Mouse (Mus musculus) granulocyte monocyte progenitor cell, adult 5-6 weeks (primary cell): ENCODE measurements around the gene Sag. TPM values are rescaled to one million over a fixed set of nuclear protein-coding genes. Genes with fewer than 3 reads are reported as not detected.

Experiments
- ATAC-seq: replicated peaks from 2 replicates; pipeline ENCODE4 v1.8.0; 2016; ENCODE audit warnings: mild to moderate bottlenecking, moderate TSS enrichment, inconsistent platforms; ENCODE audit not compliant: poor library complexity, severe bottlenecking
- total RNA-seq, 2 experiments: library from RNA; stranded (forward) in 1 of 2; stranded (reverse) in 1 of 2; fragments of 200-712, 200-1000 nt in 1 of 2; fragments of >200 nt in 1 of 2; fragmentation: Nextera tagmentation in 1 of 2; gene quantifications; 2 replicates each; pipeline ENCODE4 v1.2.3; 2014 to 2017

Gene Sag
- total RNA-seq (2014; fragmentation: Nextera tagmentation): 1.6 and 2.8 TPM in 2 replicates
- 0.39 and 0.57 TPM in 2 replicates for total RNA-seq (2017)

DNA sequence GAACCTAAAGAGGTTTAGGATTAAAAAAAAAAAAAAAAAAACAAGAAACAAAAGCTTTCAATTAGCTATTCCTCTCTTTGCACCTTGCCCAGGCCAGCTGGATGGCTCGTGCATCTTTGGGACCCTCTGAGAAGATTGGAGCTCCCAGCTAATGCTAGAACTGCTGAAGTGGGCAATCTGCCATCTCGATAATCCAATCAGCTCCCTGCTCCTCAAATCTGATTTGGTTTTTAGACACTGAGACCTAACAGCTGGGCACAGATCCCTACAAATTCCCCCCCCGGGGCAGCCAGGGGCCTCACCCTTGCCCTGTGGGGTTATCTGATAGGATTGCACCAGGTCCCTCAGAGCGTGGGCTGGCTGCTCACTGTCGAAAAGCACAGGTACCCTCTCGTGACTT lies at the start of gene Sag:
Gene Sag (plus strand): TSS at position 105 of the 400 bp plus-strand sequence.
- ATAC-seq: no peak

DNA sequence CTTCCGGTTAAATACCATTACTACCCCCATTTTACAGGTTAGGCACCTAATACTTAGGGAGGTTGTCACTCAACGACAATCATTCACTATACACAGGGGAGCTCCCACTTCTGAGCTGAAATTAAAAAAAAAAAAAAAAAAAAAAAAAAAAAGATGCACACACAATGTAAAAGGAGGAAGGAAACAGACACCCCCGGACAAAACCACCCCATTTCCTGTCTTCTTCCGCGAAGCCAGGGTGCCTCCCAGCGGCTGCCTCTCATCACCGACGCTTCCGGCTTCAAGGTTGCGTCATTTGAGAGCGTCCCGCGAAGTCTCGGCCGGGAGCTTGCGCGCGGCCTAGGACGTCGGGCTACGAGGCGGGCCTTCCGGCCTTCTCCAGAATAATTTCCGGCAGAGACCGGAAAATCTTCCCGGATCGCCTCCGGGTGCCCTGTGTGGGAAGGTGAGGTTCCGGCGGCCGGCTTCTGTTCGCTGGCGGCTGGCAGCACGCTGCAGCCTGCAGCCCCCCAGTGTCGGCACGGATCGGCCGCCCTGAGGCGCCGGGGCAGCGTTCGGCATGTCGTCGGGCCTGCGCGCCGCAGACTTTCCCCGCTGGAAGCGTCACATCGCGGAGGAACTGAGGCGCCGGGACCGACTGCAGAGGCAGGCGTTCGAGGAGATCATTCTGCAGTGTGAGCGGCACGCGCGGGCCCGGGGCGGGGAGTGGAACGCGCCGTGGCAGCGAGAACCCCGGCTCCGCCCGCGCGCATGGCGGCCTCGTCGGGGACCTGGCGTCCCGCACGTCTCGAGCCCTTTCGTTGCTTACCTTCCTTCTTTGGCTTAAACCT lies 47.6 kb upstream of the Sag start, which contains the start of gene Atg16l1:
Gene Atg16l1 (plus strand): TSS at position 230 of the 830 bp plus-strand sequence.
- ATAC-seq: peak; percentile 95

DNA sequence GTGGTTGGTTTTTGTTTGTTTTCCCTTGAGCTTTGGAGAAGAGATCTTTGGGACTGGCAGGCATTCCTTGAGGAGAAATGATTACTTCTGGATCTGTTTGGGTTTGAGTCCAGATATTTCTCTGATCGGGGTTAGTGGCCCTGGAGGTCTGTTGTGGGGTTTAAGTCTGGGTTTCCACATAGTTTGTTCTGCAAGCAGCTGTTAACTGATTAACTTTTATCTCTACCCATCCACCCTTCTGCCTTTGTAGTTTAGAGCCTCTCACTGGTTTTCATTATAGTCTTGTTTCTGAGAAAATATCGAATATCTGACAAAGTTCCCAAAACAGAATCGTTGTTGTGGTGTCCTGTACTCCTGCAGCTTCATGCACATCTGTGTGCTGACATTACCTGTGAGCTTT lies 39.7 kb upstream of the Sag start:
- no peak for ATAC-seq

DNA sequence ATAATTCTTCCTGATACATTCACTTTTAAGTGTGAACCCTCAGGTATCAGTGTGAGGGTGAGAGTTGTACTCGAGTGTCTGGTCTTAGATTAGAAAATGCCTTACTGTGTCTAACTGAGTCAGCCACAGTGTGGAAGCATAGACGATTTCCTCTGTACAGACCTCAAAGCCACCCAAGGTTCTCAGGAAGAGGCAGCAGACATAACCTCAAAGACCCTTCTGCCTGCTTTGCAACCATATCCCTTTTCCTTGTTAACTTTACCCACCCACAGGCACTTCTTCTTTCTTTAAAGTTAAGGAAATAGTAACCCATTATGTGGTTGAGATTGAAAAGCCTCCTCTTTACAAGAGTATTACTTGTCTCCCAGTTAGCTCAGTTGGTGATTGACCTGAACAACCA lies 37.7 kb upstream of the Sag start:
- peak; percentile 65 for ATAC-seq

DNA sequence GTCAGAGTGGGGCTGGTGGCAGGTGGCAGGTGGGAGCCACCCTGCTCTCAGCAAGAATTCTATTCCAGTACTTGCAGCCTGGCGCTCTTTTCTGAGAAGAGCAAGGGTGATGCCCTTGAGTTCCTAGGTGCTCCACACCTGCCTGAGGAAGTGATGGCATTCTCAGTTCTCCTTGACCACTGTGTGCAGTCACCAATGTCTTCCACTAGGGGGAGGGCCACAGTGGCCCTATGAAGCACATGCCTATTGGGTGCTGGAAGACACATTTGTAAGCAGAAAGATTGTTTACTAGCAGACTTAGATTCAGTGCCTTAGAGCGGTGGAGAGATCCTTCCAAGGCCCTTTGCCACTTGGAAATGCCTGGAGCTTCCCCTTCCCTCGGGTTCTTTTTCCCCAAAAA lies 37.2 kb upstream of the Sag start:
- ATAC-seq: peak; percentile 86

DNA sequence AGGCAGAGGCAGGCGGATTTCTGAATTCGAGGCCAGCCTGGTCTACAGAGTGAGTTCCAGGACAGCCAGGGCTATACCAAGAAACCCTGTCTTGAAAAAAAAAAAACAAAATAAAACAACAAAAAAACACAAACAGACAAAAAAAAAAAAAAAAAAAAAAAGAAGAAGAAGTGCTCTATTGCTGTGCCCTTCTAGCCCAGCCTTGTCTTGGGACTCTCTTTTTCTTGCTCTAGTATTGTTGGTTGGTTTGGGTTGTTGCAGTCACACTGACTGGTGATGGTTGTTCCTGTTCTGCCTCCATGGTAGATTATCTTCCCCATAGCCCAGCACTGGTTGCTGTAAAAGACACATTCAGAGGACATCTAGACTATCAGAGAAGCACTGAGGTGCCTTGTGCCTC lies 34.2 kb upstream of the Sag start:
- ATAC-seq: no peak

DNA sequence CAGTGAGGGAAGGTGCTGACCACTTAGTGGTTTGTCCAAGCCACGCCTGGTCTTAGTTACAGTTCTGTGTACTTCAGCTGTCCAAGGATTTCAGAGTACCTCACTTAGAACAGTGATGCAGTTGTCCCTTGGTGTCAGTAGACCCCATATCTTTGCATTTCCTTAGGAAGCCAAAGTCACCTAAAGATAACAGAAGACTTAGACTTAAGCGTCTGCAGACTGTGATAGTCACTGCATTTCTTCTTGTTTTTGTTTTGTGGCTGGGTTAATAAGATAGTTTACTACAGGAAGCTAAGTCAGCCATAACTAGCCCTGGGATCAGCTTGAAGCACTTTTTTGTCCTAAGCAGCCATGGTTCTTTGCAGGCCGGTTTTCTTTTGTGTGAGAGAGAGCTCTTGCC lies 33.0 kb upstream of the Sag start:
- no peak for ATAC-seq

DNA sequence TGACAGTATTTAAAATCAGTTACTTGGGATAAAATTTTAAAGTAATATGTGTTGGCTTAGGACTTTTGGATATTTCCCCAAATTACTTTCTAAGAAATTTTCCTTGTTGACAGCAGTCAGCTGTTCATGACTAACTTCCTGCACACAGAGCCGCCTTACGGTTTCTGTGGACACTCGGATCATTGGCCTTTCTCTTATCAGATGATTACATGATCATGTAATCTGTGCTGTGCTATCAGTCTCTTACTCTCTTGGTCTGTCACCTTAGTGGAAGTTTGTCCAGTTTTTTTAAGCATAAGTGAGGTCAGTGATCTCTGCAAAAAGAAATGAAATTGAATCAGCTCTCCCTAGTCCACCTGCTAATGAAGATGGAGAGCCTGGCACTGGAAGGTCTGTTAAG lies 31.8 kb upstream of the Sag start:
- ATAC-seq: no peak

DNA sequence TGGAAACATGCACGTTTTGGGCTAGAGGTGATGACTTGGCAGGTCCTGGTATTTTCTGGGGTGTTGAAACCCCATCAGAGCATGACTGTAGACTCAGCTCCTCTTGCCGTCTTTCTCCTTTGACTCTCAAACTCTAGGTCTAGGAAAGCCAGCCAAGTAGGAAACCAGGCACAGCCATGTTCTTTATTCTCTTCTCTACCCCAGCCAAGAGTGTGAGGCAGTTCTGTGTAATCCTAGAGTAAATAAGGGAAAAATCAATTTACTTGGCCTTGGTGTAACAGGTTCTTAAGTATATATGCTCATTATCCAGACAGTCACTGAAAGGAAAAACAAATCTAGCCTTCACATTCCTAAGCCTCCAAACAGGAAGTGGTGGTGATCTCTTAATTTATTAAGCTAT lies 30.1 kb upstream of the Sag start:
- ATAC-seq: no peak

DNA sequence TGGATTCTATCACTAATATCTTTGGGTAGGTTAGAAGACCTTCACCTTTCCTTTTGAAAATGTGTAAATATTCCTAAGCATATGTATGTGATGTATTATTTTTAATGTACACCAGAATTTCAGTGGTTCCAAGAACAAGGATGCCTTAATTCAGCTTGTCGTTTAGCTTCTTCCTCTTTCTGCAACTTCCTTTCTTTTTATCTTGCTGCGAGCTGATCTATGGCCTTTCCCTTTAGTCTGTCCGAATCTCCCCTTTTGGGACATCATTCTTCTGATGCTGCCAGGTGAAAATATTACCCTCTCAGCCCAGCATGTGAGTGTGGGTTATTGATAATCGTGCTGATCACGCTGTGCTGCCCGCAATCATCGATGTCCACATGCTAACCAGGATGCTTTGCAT lies 28.6 kb upstream of the Sag start:
- no peak for ATAC-seq

DNA sequence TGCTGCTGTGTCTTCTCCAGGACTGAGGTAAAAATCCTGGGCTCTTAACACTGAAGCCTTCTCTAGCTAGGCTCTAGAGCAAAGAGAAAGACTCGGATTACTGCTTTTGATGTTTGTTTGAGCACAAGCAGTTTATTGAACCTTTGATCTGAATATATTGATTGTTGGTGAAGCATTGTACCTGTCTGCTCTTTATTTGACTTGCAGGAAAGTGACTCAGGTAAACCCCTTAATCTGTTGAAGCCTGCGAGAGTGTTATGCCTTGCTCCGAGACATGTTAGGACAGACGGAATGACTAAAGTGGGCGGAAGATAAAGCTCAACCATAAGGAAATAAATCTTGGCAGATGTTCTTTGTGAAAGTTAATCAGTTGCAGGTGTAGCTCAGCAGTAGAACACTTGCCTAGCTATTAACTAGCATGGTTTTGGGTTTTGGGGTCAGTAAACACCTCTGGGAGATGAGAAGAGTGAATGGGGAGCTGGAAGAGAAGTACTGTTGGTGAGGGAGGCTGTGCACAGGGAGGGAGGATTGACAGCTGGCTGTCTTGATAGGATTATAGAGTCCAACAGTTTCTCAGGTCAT lies 24.2 kb upstream of the Sag start:
- ATAC-seq: no peak

DNA sequence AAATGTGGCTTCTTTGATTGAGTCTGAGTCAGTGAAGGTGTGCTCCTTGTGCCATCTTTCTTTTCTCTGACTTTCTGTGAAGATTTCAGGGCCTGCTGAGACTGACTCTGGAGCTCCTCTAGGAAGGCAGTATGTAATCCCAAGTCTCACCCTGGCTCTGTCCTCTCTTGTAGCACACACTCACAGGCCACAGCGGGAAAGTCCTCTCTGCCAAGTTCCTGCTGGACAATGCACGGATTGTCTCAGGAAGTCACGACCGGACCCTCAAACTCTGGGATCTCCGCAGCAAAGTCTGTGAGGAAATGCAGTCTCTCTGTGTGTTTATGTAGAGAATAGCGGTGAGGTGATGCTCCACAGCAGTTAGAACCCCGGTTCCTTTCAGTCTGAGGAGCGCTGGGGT lies 17.8 kb upstream of the Sag start:
- ATAC-seq: no peak

DNA sequence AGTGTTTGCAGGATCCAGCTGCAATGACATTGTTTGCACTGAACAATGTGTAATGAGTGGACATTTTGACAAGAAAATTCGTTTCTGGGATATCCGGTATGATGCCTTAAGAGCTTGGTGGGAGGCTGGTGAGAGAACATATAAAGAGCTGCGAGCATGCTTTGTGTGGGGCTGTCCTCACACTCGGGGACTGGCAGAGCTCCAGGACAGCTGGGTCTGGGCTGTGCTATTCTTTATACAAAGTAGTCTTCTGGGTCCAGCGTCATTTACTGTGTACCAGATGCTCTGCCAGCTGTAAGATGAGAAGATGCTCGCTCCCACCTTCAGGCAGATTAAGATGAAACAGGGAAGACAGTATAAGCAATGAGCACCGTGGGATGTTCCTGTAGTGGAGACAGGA lies 17.2 kb upstream of the Sag start:
- no peak for ATAC-seq

DNA sequence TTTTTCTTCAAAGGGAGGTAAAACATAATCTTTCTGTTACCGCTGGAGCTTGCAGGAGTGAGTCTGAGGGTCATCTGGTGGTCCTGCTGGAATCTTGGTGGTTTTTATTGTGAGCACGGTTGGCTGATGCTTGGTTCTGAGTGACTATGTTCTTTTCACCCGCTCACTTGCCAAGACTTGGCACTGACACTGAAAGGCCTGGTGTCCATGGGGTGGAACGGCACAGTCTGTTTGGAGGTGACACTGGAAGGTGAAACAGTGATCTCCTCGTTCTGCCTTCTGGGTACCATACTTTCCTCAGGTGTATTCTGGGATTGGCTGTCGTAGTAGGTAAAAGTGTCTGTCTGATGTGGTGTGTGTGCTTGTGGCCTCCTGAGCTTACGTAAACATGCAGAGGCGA lies 13.8 kb upstream of the Sag start:
- ATAC-seq: no peak

DNA sequence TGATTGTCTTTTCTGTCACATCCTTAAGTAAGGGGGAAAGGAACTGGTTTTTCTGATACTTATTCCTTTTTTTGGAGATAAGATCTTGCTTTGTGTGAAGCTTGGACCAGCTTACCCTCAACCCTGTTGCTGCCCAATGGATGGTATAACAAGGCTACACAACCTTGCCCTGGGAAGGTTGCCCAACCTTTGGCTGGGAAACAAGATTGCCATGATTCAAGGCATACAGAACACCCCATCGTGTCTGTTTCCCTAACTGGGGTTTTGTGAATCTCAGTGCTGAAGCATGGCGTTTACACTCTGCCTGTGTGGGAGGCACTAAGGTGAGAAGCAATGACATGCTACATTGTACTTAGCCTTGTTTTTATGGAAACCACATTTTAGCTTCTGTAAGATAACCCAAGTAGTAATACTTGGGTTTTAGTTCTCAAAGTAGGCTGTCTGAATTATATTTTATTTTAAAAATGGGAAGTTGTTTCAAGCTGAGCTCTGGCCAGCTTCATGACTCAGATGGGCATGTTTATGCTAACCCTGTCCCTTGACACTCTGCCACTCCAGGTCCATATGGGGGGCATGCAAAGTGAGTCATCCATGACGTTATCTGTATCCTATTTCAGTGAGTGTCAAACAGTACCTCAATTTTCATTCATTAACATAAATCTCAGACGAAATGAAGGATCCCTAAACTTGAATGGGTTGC lies 10.9 kb upstream of the Sag start:
- ATAC-seq: no peak

DNA sequence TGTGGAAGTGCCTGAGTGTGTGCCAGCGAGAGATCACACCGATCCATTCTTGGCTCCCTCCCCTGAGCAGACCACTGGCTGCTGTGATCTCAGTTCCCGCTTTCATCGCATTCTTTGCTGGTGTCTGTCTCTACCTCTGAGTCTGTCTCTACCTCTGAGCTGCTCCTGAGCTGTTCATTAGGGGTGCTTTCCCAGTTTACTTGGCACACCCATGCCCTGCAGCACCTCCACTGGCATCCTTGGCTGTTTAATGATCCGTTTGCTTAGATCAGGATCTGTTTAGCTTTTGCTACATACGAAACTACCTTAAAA lies 10.4 kb upstream of the Sag start:
- no peak for ATAC-seq

DNA sequence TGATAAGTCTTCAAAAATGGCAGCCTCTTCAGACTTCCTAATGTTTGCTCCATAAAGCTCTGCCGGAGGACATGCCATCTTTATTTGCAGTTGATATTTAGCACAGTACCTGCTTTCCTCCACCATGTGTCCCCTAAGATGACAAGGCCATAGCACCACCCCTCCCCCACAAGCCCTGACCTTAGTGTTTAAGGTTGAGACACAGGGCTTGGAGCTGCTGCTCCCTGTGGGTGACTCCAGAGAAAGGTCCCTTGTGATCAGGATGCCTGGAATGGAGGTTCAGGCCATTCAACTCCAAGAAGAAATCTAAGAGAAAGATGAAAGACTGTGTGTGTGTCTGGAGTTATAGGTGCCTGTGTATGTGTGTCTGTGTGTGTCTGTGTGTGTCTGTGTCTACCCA lies 5.8 kb upstream of the Sag start:
- no peak for ATAC-seq

DNA sequence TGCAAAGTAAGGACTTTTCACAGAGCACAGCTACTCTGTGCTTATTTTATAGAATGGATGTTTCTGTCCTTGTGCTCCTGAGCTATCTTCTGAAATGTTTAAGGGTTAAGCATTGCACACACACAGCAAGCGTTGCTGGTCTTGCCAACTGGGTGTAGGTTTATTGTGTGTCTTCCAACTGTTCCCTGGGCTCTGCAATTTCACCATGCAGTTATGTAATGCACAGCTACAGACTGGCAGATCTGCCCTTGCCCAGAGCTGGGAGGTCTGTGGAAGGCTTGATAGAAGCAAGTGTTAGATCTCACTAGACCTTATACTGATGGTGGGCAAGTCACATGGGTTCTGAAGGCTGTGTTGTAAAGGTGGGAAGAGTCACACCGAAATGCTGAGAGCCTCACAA lies 5.2 kb upstream of the Sag start:
- peak; percentile 44; the same call in 1 of the 2 replicates for ATAC-seq

DNA sequence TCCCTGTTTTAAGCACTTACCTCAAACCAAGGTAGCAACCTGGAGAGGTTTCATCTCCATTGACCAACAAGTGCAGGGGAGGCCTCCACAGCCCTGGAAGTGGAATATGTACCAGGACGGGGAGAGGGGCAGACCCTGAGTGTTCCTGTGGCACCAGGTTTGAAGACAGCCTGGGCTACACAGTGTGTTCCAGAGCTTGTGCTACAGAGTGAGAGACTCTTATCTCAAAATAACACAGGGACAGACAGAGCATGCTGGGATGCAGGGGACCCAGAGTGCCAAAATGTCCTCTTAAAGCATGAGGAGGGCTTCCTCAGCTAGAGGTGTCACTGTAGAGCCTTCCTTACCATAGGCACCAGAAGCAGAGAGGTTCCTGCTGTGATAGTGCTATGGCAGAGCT lies 4.3 kb downstream of the Sag start:
- no peak for ATAC-seq

DNA sequence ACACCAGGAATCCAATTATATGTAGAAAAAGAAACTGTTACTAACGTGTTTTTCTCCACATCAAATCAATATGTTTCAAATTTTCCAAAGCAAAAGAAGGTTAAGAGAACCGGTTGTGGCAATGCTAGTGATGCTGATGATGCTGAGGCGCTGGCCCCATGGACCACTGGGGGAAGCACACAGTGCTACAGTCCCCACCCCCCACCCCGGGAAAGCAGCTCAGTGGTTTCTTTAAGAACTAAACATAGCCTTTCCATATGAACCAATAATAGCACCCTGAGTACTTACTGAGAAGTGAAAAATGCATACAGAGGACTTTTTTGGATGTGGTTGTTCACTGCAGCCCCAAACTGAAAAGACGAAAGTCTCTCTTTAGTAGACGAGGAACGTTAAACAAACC lies 7.9 kb downstream of the Sag start:
- no peak for ATAC-seq

DNA sequence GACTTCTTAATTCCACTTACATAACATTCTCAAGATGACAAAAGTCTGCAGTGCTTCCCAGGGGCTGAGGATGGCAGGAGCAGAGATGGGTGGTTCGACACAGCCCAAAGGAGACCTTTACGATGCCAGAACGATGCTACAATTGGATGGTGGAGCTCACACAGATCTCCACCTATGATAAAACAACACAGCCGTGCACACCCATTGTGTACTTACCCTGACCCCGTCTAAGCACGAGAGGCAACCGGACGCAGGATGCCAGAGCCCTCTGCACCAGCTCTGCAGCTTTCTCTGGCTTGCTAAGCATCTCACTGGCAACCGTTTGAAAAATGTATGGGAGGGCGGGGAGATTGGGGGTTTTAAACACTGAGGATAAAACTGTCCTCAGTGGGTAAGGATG lies 8.6 kb downstream of the Sag start:
- no peak for ATAC-seq

DNA sequence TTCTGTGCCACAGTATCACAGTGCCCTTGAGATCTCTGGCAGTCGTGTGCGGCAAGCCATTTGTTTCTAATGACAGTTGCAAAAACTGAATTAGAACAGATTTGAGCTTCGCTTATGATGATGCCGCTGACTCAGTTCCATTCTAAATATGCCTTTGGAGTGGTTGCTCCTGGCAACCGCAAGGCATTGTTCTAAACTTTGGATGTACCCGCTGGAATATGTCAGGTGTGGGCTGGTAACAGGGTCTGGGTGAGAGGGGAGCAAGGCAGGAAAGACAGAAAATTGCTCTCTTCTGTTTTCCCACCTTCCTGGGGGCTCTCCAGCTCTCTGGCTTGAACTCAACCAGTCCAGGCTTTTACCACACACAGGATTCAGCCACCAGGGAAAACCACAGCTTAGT lies 9.7 kb downstream of the Sag start:
- ATAC-seq: no peak
